Mouse (Mus musculus) gastrocnemius, postnatal 25 days (tissue): ENCODE results near the gene Cxcr3. TPM values are rescaled to one million over a fixed set of nuclear protein-coding genes. Genes with fewer than 3 reads are reported as not detected.

Source experiments
- total RNA-seq, 2 experiments: library from RNA; stranded (reverse); gene quantifications; 1 replicate in 1 of 2; 2 replicates in 1 of 2; pipeline ENCODE4 v1.2.3; 2021

Cxcr3 gene
- total RNA-seq, 2 experiments from 2014 or later: 0.16 TPM; not detected in 1

Other genes starting within 250 kb of the Cxcr3 start
- gene Taf1, start 201.5 kb downstream of the Cxcr3 start, total RNA-seq: 1 to 10 TPM; 6.0 to 8.5 TPM
- 10 to 100 TPM; 56.9 to 62.1 TPM for gene Ogt, start 94.2 kb downstream of the Cxcr3 start, total RNA-seq
- gene Gm4779, start 60.2 kb upstream of the Cxcr3 start, total RNA-seq: not detected
- gene 8030474K03Rik, start 60.4 kb upstream of the Cxcr3 start, total RNA-seq: not detected
- 1 to 10 TPM; 2.0 to 3.6 TPM for gene Nhsl2, start 115.1 kb upstream of the Cxcr3 start, total RNA-seq